Mouse (Mus musculus): Measurements from ENCODE around the gene Gtpbp3.

Gene Gtpbp3

GRCm38 (mm10) chr8:71537028-71537867 lies 49.3 kb downstream of the Gtpbp3 start, which contains the start of gene Bst2:
TSS of gene Bst2 (minus strand) at chr8:71537456.
- DNase-seq, result peak; percentile 96

GRCm38 (mm10) chr8:71542632-71543343 lies 54.9 kb downstream of the Gtpbp3 start, which contains the start of gene Mvb12a:
TSS of gene Mvb12a (plus strand) at chr8:71542922.
- peak; percentile 99 for DNase-seq

- DNase-seq, result no peak
Observed at GRCm38 (mm10) chr8:71543755-71544154, 55.9 kb downstream of the Gtpbp3 start.

- DNase-seq, result no peak
Observed at GRCm38 (mm10) chr8:71545053-71545452, 57.1 kb downstream of the Gtpbp3 start.

GRCm38 (mm10) chr8:71547590-71547989 lies 59.7 kb downstream of the Gtpbp3 start:
- no peak for DNase-seq
